Mouse (Mus musculus) small intestine, adult 2 months (tissue): ENCODE measurements at regions not wholly inside any gene's neighbourhood (a gene's known extent, or its start where the extent isn't known, plus 50 kb on each side); places are given as distances from the start of the nearest gene placed in this dataset.

ENCODE experiments used
- CTCF ChIP-seq: fragments of 200-500 bp; IDR thresholded peaks from 2 replicates; pipeline ENCODE4 v1.5.1; 2012; ENCODE audit warnings: low read depth, mild to moderate bottlenecking, control low read depth, inconsistent platforms, low read length, moderate library complexity, mixed read lengths; ENCODE audit not compliant: insufficient replicate concordance, insufficient read length; ENCODE audit errors: extremely low read depth
- POLR2A ChIP-seq: fragments of 200-500 bp; IDR thresholded peaks from 2 replicates; pipeline ENCODE4 v1.6.1; 2012; ENCODE audit warnings: low read depth, mild to moderate bottlenecking, control low read depth, inconsistent platforms, low read length, moderate library complexity

DNA sequence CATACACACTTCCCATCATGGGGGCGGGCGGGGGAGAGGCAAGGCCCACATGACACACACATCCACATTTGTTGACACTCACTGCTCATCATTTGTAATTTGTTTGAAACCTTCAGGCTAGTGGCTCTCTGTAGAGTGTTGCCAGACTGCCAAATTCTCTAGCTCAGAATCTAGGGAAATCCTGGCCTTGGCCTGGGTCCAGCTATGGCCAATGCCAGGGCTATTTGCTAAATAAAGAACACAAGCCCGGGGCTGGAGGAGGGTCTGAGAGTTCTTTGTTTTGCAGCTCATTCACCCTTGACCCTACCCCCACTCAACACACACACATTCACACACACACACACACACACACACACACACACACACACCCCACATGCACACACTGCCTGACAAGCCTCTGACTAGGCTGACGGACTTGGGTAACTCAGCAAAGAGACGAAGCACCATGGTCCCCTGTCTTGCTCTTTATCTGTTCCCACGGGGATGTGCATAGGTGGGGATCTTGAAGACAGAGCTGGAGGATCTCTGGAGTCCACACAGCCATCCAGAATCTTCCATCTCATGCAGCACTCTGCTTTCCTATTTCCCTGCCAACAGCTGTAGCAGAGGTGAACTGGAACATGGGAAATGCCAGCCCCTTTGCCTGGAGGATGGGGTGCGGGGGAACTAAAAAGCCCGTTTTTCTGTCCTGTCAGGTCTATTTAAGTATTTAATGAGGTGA is 107.1 kb upstream of the Cadm1 start:
- TF ChIP-seq POLR2A (no peak), CTCF (no peak)
